Mouse (Mus musculus): ENCODE results near the gene Phf13. TPM values are rescaled to one million over a fixed set of nuclear protein-coding genes. Genes with fewer than 3 reads are reported as not detected.
A peak's percentile ranks its signal among the peaks of the same experiment; 100 is the strongest.

Gene Phf13
- polyA plus RNA-seq, 1 experiment from 2014 or later: 26.1 TPM

- DNase-seq (ENCODE audit: extremely low spot score, low spot score): peak; percentile 78
- Histone ChIP-seq H3K4me1 (peaks cover 24% of the 10 kb centered on the region), H3K27me3 (ENCODE audit: poor library complexity, severe bottlenecking) (no peaks in the 10 kb centered on the region), H3K27ac (no peak overlapping the region), H3K9me3 (no peaks in the 10 kb centered on the region), H3K36me3 (replicated peaks) (peaks cover 95% of the 10 kb centered on the region), H3K4me3 (no peak overlapping the region)
- 16% methylated on average over 5 of the region's 5 CpGs for WGBS
These were observed 14.7 kb downstream of the Phf13 start for GRCm38 (mm10) chr4:151981363-151981762.

DNA sequence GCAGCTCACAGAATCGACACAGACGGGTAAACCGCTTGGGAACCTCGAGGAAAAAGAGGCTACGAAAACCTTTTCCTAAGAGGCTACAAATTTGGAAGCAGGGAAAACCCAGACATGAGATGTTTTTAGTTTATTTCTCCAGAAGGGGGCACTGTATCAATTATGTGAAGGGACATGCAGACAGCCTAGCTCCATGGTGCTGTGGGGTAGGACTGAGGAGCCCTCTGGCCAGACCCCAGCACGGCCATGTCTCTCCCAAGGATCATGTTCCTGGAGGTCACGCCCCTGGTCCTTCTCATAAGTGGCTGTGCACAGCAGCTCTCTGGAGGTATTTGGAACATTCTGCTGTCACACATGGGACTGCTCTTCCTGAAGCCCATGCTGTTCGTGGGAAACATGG is 15.4 kb downstream of the Phf13 start:
- WGBS: 80% methylated on average over 8 of the region's 8 CpGs
- DNase-seq (ENCODE audit: extremely low spot score, low spot score): no peak
- Histone ChIP-seq H3K4me1 (peaks cover 17% of the 10 kb centered on the region), H3K27me3 (ENCODE audit: poor library complexity, severe bottlenecking) (no peaks in the 10 kb centered on the region), H3K9me3 (no peaks in the 10 kb centered on the region), H3K27ac (no peak overlapping the region), H3K4me3 (no peak overlapping the region), H3K36me3 (replicated peaks) (peaks cover 98% of the 10 kb centered on the region)

GRCm38 (mm10) chr4:151977748-151978147 is 18.3 kb downstream of the Phf13 start:
- Histone ChIP-seq H3K9me3 (no peaks in the 10 kb centered on the region), H3K27me3 (ENCODE audit: poor library complexity, severe bottlenecking) (no peaks in the 10 kb centered on the region), H3K27ac (no peak overlapping the region), H3K4me3 (no peak overlapping the region), H3K4me1 (peaks cover under 1% of the 10 kb centered on the region), H3K36me3 (replicated peaks) (peaks cover 98% of the 10 kb centered on the region)
- DNase-seq (ENCODE audit: extremely low spot score, low spot score): peak; percentile 79
- WGBS: 52% methylated on average over 10 of the region's 10 CpGs

GRCm38 (mm10) chr4:151975441-151975840 is 20.6 kb downstream of the Phf13 start:
- Histone ChIP-seq H3K4me3 (no peak overlapping the region), H3K27ac (no peak overlapping the region), H3K9me3 (no peaks in the 10 kb centered on the region), H3K4me1 (no peaks in the 10 kb centered on the region), H3K36me3 (replicated peaks) (peaks cover 97% of the 10 kb centered on the region), H3K27me3 (ENCODE audit: poor library complexity, severe bottlenecking) (no peaks in the 10 kb centered on the region)
- no peak for DNase-seq (ENCODE audit: extremely low spot score, low spot score)
- 91% methylated on average over 3 of the region's 3 CpGs for WGBS

GRCm38 (mm10) chr4:151972221-151972967 is 23.7 kb downstream of the Phf13 start:
- Histone ChIP-seq H3K9me3 (no peaks in the 10 kb centered on the region), H3K36me3 (replicated peaks) (peaks cover 96% of the 10 kb centered on the region), H3K27me3 (ENCODE audit: poor library complexity, severe bottlenecking) (no peaks in the 10 kb centered on the region), H3K27ac (no peak overlapping the region), H3K4me3 (no peak overlapping the region), H3K4me1 (no peaks in the 10 kb centered on the region)
- no peak for DNase-seq (ENCODE audit: extremely low spot score, low spot score)
- WGBS: 73% methylated on average over 10 of the region's 10 CpGs

DNA sequence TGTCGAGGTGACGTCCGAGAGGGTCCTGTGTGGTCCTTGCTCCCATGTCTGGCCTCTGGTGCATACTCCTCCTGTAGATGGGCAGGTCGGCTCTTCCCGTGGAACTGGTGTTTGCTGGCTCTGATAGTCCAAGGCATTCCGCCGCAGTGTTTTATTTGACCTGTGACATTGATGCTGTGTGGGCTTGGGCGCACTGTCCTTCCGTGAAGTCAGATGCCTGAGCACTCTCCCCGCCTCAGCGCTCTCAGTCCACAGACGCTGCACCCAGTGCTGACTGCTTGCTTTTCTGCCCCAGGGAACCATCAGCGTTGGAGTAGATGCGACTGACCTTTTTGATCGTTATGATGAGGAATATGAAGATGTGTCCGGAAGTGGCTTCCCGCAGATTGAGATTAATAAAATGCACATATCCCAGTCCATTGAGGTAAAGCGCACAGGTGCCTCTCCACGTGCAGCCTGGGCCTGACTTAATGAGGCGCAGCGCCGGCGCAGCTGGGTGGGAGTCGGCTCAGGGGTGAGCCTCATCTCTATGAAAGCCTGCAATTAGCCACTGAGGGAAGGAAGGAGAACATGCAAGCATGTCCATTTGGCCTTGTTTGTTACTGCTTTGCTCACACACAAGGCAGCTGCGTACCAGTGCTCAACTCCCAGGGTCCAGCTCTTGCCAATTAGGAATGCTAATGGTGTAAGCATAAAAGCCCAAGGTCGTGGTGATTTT is 27.7 kb downstream of the Phf13 start:
- Histone ChIP-seq H3K36me3 (replicated peaks) (peaks cover 87% of the 10 kb centered on the region), H3K27ac (no peak overlapping the region), H3K4me1 (no peaks in the 10 kb centered on the region), H3K4me3 (no peak overlapping the region), H3K27me3 (ENCODE audit: poor library complexity, severe bottlenecking) (no peaks in the 10 kb centered on the region), H3K9me3 (no peaks in the 10 kb centered on the region)
- no peak for DNase-seq (ENCODE audit: extremely low spot score, low spot score)
- WGBS: 95% methylated on average over 26 of the region's 26 CpGs

- Histone ChIP-seq H3K4me1 (no peaks in the 10 kb centered on the region), H3K27me3 (ENCODE audit: poor library complexity, severe bottlenecking) (no peaks in the 10 kb centered on the region), H3K9me3 (no peaks in the 10 kb centered on the region), H3K27ac (no peak overlapping the region), H3K36me3 (replicated peaks) (peaks cover 86% of the 10 kb centered on the region), H3K4me3 (no peak overlapping the region)
- no peak for DNase-seq (ENCODE audit: extremely low spot score, low spot score)
- WGBS: 93% methylated on average over 3 of the region's 3 CpGs
These were observed 33.2 kb downstream of the Phf13 start for GRCm38 (mm10) chr4:151962817-151963216.

DNA sequence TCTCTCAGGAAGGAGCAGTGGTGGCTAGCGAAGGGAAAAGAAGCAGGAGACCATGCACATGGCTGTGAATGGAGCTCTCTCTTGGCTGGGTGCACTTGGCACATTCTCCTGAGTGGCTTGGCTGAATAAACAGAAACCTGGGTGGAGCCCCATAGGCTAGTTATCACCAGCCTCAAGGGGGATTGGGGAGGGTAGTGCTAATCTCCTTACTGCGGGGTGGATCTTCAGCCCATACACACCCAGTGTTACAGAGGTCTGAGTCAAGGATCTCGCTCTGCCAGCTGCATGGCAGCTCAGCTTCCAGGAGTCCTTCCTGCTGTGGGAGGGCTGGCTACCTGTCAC is 35.6 kb downstream of the Phf13 start:
- 81% methylated on average over 3 of the region's 3 CpGs for WGBS
- peaks cover 92% of the 10 kb centered on the region for H3K36me3 ChIP-seq (replicated peaks)
- H3K27ac ChIP-seq: 0 out of 2 replicates have a peak overlapping the region, but pooled peaks have one; percentile 17
- DNase-seq (ENCODE audit: extremely low spot score, low spot score): no peak
- H3K27me3 ChIP-seq (ENCODE audit: poor library complexity, severe bottlenecking): no peaks in the 10 kb centered on the region
- no peak overlapping the region for H3K4me3 ChIP-seq
- no peaks in the 10 kb centered on the region for H3K9me3 ChIP-seq
- H3K4me1 ChIP-seq: no peaks in the 10 kb centered on the region

- no peaks in the 10 kb centered on the region for H3K9me3 ChIP-seq
- H3K4me1 ChIP-seq: no peaks in the 10 kb centered on the region
- 92% methylated on average over 11 of the region's 11 CpGs for WGBS
- DNase-seq (ENCODE audit: extremely low spot score, low spot score): no peak
- H3K27ac ChIP-seq: 0 out of 2 replicates have a peak overlapping the region, but pooled peaks have one; percentile 17
- H3K4me3 ChIP-seq: no peak overlapping the region
- no peaks in the 10 kb centered on the region for H3K27me3 ChIP-seq (ENCODE audit: poor library complexity, severe bottlenecking)
- H3K36me3 ChIP-seq (replicated peaks): peaks cover 93% of the 10 kb centered on the region
These were observed 36.1 kb downstream of the Phf13 start for GRCm38 (mm10) chr4:151959849-151960512.

- Histone ChIP-seq H3K27ac (no peak overlapping the region), H3K27me3 (ENCODE audit: poor library complexity, severe bottlenecking) (no peaks in the 10 kb centered on the region), H3K9me3 (no peaks in the 10 kb centered on the region), H3K36me3 (replicated peaks) (peaks cover 93% of the 10 kb centered on the region), H3K4me1 (no peaks in the 10 kb centered on the region), H3K4me3 (no peak overlapping the region)
- WGBS: 86% methylated on average over 9 of the region's 9 CpGs
- DNase-seq (ENCODE audit: extremely low spot score, low spot score): no peak
These were observed 38.3 kb downstream of the Phf13 start for GRCm38 (mm10) chr4:151957584-151958315.

- Histone ChIP-seq H3K9me3 (no peaks in the 10 kb centered on the region), H3K36me3 (replicated peaks) (peaks cover 97% of the 10 kb centered on the region), H3K4me1 (no peaks in the 10 kb centered on the region), H3K4me3 (no peak overlapping the region), H3K27me3 (ENCODE audit: poor library complexity, severe bottlenecking) (no peaks in the 10 kb centered on the region), H3K27ac (no peak overlapping the region)
- 93% methylated on average over 1 of the region's 1 CpGs for WGBS
- DNase-seq (ENCODE audit: extremely low spot score, low spot score): no peak
These were observed 40.3 kb downstream of the Phf13 start for GRCm38 (mm10) chr4:151955791-151956190.

GRCm38 (mm10) chr4:151953209-151953608 is 42.8 kb downstream of the Phf13 start:
- Histone ChIP-seq H3K36me3 (replicated peaks) (peaks cover 96% of the 10 kb centered on the region), H3K4me1 (no peaks in the 10 kb centered on the region), H3K4me3 (no peak overlapping the region), H3K27ac (no peak overlapping the region), H3K9me3 (no peaks in the 10 kb centered on the region), H3K27me3 (ENCODE audit: poor library complexity, severe bottlenecking) (no peaks in the 10 kb centered on the region)
- 93% methylated on average over 6 of the region's 6 CpGs for WGBS
- no peak for DNase-seq (ENCODE audit: extremely low spot score, low spot score)
